13 mouse cellular contexts compared by ENCODE assay signal in the genomic region with DNA sequence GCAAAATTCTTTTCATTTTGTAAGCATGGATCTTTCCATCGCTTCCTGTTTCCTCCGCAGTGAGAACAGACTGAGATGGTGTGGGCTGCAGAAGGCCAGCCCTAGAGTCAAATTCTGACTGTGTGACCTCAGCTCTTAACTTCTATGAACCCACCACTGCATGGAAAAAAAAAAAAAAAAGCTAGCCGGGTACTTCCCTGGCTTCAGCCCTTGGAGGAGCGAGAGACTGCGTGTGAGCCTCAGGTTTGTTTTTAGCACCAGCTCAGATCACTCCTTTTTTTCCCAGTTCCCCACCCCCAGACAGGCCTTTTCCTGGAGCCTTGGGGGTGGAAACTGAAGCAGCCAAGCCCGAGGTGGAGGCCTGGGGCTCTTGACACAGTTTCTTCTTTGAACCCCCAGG. TPM values are rescaled to one million over a fixed set of nuclear protein-coding genes. Genes with fewer than 3 reads are reported as not detected.
DNase-seq lines count a peak whose midpoint lies in the region; ATAC-seq lines count a peak whose summit lies in the region.
"Had no signal": no experiment of that assay in that cellular context is flagged by ENCODE, and none has a peak within 500 bp of the region (broad histone marks: within the 10 kb centered on the region; RNA-seq: fewer than 3 reads in every experiment).

No protein-coding gene starts in this region.

- 0 out of 2 replicates have a peak overlapping the region, but pooled peaks have one; percentile 6 for H3K9ac ChIP-seq in kidney, embryonic 16.5 days (replicated peaks; ENCODE audit: low read length)
- H3K9ac ChIP-seq in limb, embryonic 13.5 days = no peak overlapping the region; the same call in 1 of the 2 replicates
- H3K9ac ChIP-seq: forebrain, postnatal 0 days; liver, embryonic 15.5 days; neural tube, embryonic 15.5 days; stomach, embryonic 15.5 days had no signal

- no peaks in the 10 kb centered on the region; the same call in 1 of the 2 replicates for H3K27me3 ChIP-seq in kidney, embryonic 16.5 days (ENCODE audit: insufficient read depth, low read length)
- no peaks in the 10 kb centered on the region for H3K27me3 ChIP-seq in limb, embryonic 13.5 days
- H3K27me3 ChIP-seq in forebrain, embryonic 10.5 days (ENCODE audit: poor library complexity, severe bottlenecking) = peaks cover 28% of the 10 kb centered on the region
- H3K27me3 ChIP-seq: neural tube, embryonic 15.5 days; stomach, embryonic 15.5 days had no signal

- no peaks in the 10 kb centered on the region for H3K9me3 ChIP-seq in kidney, embryonic 16.5 days (ENCODE audit: low read length)
- H3K9me3 ChIP-seq in limb, embryonic 13.5 days = no peaks in the 10 kb centered on the region
- no peaks in the 10 kb centered on the region for H3K9me3 ChIP-seq in forebrain, embryonic 10.5 days
- H3K9me3 ChIP-seq: liver, embryonic 15.5 days; midbrain, embryonic 10.5 days; neural tube, embryonic 15.5 days; stomach, embryonic 15.5 days had no signal

- H3K4me1 ChIP-seq in kidney, embryonic 16.5 days (ENCODE audit: insufficient read depth, low read length) = peaks cover 33% of the 10 kb centered on the region
- peaks cover 57% of the 10 kb centered on the region for H3K4me1 ChIP-seq in limb, embryonic 13.5 days
- H3K4me1 ChIP-seq in forebrain, embryonic 10.5 days = peaks cover 45% of the 10 kb centered on the region

- H3K4me2 ChIP-seq in kidney, embryonic 16.5 days (replicated peaks; ENCODE audit: low read depth, low read length) = no peak overlapping the region
- no peak overlapping the region for H3K4me2 ChIP-seq in limb, embryonic 13.5 days (replicated peaks)
- H3K4me2 ChIP-seq: liver, embryonic 15.5 days; neural tube, embryonic 15.5 days; stomach, embryonic 15.5 days had no signal

- 38% methylated on average over 6 of the region's 6 CpGs for WGBS in kidney, embryonic 16.5 days
- WGBS in limb, embryonic 13.5 days = 51% methylated on average over 6 of the region's 6 CpGs
- 64% methylated on average over 6 of the region's 6 CpGs for WGBS in forebrain, embryonic 10.5 days

- no peak for DNase-seq in kidney, postnatal 10 days
- peak; percentile 74 for DNase-seq in right cerebral cortex, adult 18-20 months
- DNase-seq in right cerebral cortex, postnatal 14 days = no peak
- DNase-seq in forebrain, embryonic 10.5 days (ENCODE audit: extremely low spot score, low spot score) = no peak
- DNase-seq in lung, postnatal 36 days = no peak

- ATAC-seq in kidney, embryonic 16.5 days (ENCODE audit: low FRiP score, low TSS enrichment) = no peak
- ATAC-seq in limb, embryonic 13.5 days (ENCODE audit: low FRiP score, low read depth) = 0 out of 2 replicates have a peak, but pooled peaks have one; percentile 20

- no peak overlapping the region for H3K27ac ChIP-seq in kidney, embryonic 16.5 days (ENCODE audit: low read length)
- peak overlapping the region; percentile 55; the same call in 1 of the 2 replicates for H3K27ac ChIP-seq in limb, embryonic 13.5 days
- no peak overlapping the region for H3K27ac ChIP-seq in forebrain, embryonic 10.5 days
- H3K27ac ChIP-seq: hindbrain, postnatal 0 days; liver, embryonic 15.5 days; midbrain, embryonic 10.5 days; neural tube, embryonic 15.5 days; stomach, embryonic 15.5 days had no signal

- no peak overlapping the region for H3K4me3 ChIP-seq in kidney, embryonic 16.5 days (ENCODE audit: low read length)
- H3K4me3 ChIP-seq in limb, embryonic 13.5 days = no peak overlapping the region
- no peak overlapping the region for H3K4me3 ChIP-seq in forebrain, embryonic 10.5 days
- H3K4me3 ChIP-seq: liver, embryonic 15.5 days; midbrain, embryonic 10.5 days; neural tube, embryonic 15.5 days; stomach, embryonic 15.5 days had no signal

- no peaks in the 10 kb centered on the region for H3K36me3 ChIP-seq in kidney, embryonic 16.5 days (ENCODE audit: insufficient read depth, low read length)
- H3K36me3 ChIP-seq in limb, embryonic 13.5 days = peaks cover 20% of the 10 kb centered on the region
- peaks cover 16% of the 10 kb centered on the region for H3K36me3 ChIP-seq in forebrain, embryonic 10.5 days (replicated peaks)
- H3K36me3 ChIP-seq: liver, embryonic 15.5 days; stomach, embryonic 15.5 days had no signal

RNA-seq across cellular contexts. Expression of a gene that starts 12.6 kb away (rescaled TPM):
- polyA plus RNA-seq in kidney, embryonic 16.5 days (2015; fragmentation: Nextera tagmentation; extraction: Ambion mirVana) = 5.0 and 7.0 TPM in 2 replicates
- 0.59 and 1.1 TPM in 2 replicates for polyA plus RNA-seq in limb, embryonic 13.5 days (2015; fragmentation: Nextera tagmentation; extraction: Ambion mirVana)
- 0.12 and 0.22 TPM in 2 replicates for polyA plus RNA-seq in forebrain, embryonic 10.5 days (2016; fragmentation: Nextera tagmentation; extraction: Ambion mirVana)
